Mouse (Mus musculus) kidney, adult 9 months (tissue): ENCODE results near the gene Qrfpr.
A peak's percentile ranks its signal among the peaks of the same experiment; 100 is the strongest.

ENCODE experiments used
- DNase-seq: peaks from one replicate; pipeline ENCODE4 v3.0.0; 2022

Gene Qrfpr

GRCm38 (mm10) chr3:36221743-36222682, at the start of gene Qrfpr:
Gene Qrfpr, minus strand, starts transcription at chr3:36222313.
- DNase-seq: no peak

GRCm38 (mm10) chr3:36263873-36264272, 41.8 kb upstream of the Qrfpr start:
- no peak for DNase-seq

- DNase-seq: no peak
These were observed 41.2 kb upstream of the Qrfpr start for GRCm38 (mm10) chr3:36263265-36263664.

- no peak for DNase-seq
These were observed 28.5 kb upstream of the Qrfpr start for GRCm38 (mm10) chr3:36250585-36250984.

- no peak for DNase-seq
These were observed 26.3 kb upstream of the Qrfpr start for GRCm38 (mm10) chr3:36248446-36248845.

- DNase-seq: no peak
These were observed 7.8 kb upstream of the Qrfpr start for GRCm38 (mm10) chr3:36229941-36230340.

GRCm38 (mm10) chr3:36227246-36227645, 5.1 kb upstream of the Qrfpr start:
- no peak for DNase-seq

- DNase-seq: no peak
These were observed 1.2 kb upstream of the Qrfpr start for GRCm38 (mm10) chr3:36223361-36223760.

GRCm38 (mm10) chr3:36212758-36213157, 9.4 kb downstream of the Qrfpr start:
- DNase-seq: no peak

GRCm38 (mm10) chr3:36210939-36211338, 11.2 kb downstream of the Qrfpr start:
- DNase-seq: no peak

- DNase-seq: peak; percentile 52
These were observed 12.1 kb downstream of the Qrfpr start for GRCm38 (mm10) chr3:36209776-36210555.

GRCm38 (mm10) chr3:36207520-36208264, 14.4 kb downstream of the Qrfpr start:
- DNase-seq: peak; percentile 84

GRCm38 (mm10) chr3:36202932-36203331, 19.2 kb downstream of the Qrfpr start:
- DNase-seq: peak; percentile 45

GRCm38 (mm10) chr3:36201098-36201497, 21.0 kb downstream of the Qrfpr start:
- no peak for DNase-seq

- DNase-seq: no peak
These were observed 32.9 kb downstream of the Qrfpr start for GRCm38 (mm10) chr3:36189243-36189642.

- DNase-seq: no peak
These were observed 35.6 kb downstream of the Qrfpr start for GRCm38 (mm10) chr3:36186510-36186909.

- peak; percentile 54 for DNase-seq
These were observed 40.6 kb downstream of the Qrfpr start for GRCm38 (mm10) chr3:36181519-36181918.

GRCm38 (mm10) chr3:36173761-36174160, 48.4 kb downstream of the Qrfpr start:
- DNase-seq: no peak

- DNase-seq: no peak
These were observed 50.8 kb downstream of the Qrfpr start for GRCm38 (mm10) chr3:36171348-36171747.

- DNase-seq: no peak
These were observed 51.4 kb downstream of the Qrfpr start for GRCm38 (mm10) chr3:36170670-36171210.

GRCm38 (mm10) chr3:36155268-36155667, 66.8 kb downstream of the Qrfpr start:
- no peak for DNase-seq

- DNase-seq: peak; percentile 97
These were observed 71.0 kb downstream of the Qrfpr start, which contains the start of gene D3Ertd254e for GRCm38 (mm10) chr3:36150934-36151686. Gene D3Ertd254e, plus strand, starts transcription at chr3:36151017.
